Mouse (Mus musculus): ENCODE measurements around the gene Msrb3. TPM values are rescaled to one million over a fixed set of nuclear protein-coding genes. Genes with fewer than 3 reads are reported as not detected.

Gene Msrb3
- total and polyA plus RNA-seq, 3 experiments, result not detected

DNA sequence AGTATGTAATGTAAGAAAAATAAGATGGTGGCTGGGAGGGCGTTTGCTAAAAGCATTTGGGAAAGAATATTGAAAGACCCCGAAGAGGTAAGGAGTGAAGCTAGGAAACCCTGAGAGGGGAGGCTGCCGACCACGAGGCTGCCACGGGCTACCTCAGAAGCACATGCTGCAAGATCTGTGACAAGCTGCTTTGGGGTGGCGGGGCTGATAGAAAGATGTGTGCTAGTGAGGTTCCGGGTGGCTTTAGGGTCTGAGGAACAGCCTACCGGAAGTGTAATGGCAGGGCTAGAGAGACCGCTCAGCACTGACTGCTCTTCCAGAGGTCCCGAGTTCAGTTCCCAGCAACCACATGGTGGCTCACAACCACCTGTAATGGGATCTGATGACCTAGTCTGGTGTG is 5.8 kb upstream of the Msrb3 start:
- DNase-seq (ENCODE audit: extremely low read depth), result no peak
- Histone ChIP-seq H3K9ac (ENCODE audit: insufficient read depth, low read depth) (no peak overlapping the region), H3K27ac (ENCODE audit: insufficient read depth, low read depth) (no peak overlapping the region), H3K9me3 (replicated peaks; ENCODE audit: low read length) (no peaks in the 10 kb centered on the region), H3K4me1 (ENCODE audit: control insufficient read depth in 1 of 2, insufficient read depth in 2 of 2) (no peaks in the 10 kb centered on the region), H3K36me3 (replicated peaks in 1 of 2; ENCODE audit: control insufficient read depth in 1 of 2, insufficient read depth in 1 of 2, low read length in 1 of 2) (no peaks in the 10 kb centered on the region), H3K4me2 (ENCODE audit: insufficient read depth, low read depth, poor library complexity, severe bottlenecking) (no peak overlapping the region), H3K4me3 (replicated peaks in 1 of 3; ENCODE audit: low read depth in 2 of 3, low read length in 2 of 3, poor library complexity in 1 of 3) (no peak overlapping the region), H3K27me3 (replicated peaks) (no peaks in the 10 kb centered on the region), H3K79me2 (replicated peaks; ENCODE audit: control insufficient read depth, extremely low read depth, insufficient read depth, poor library complexity, severe bottlenecking) (no peaks in the 10 kb centered on the region)
- dilution Hi-C loops (cut with MboI; ENCODE audit: extremely low pct_ligation_motif_present, extremely low pct_unique_long_range_greater_than_20kb, low sequenced_read_pairs), result no loop called here
- in situ Hi-C loops (cut with MboI; ENCODE audit: low pct_ligation_motif_present, low pct_unique_long_range_greater_than_20kb, low sequenced_read_pairs), result no loop called here
- no peak for TF ChIP-seq CHD2 (IDR thresholded peaks at IDR 0.05; ENCODE audit: low read length)
- TF ChIP-seq POLR2AphosphoS2 (IDR thresholded peaks at IDR 0.05; ENCODE audit: low read depth, low read length), result no peak
- TF ChIP-seq RAD21 (IDR thresholded peaks at IDR 0.05; ENCODE audit: low read depth, low read length), result no peak
- TF ChIP-seq SIN3A (IDR thresholded peaks at IDR 0.05; ENCODE audit: low read length), result no peak

DNA sequence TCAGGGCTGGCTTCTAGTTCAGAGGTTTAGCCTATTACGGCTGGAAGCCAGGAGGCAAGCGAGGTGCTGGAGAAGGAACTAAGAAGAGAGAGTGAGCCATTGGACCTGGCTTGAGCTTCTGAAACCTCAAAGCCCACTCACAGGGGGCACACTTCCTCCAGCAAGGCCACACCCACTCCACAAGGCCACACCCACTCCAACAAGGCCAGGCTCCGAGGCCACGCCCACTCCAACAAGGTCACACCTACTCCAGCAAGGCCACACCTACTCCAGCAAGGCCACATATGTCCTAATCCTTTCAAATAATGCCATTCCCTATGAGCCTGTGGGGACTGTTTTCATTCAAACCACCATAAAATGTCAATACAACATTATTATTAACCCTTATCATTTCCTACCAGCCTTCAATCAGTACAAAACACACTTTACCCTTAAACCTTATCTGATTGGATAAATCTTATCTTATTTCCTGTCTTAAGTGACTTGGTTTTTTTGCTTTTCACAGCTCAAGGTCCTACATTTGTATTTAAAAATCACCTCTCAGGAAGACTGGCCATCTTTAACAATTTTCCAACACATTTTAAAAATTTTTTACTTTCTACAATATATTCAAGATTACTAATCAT is 5.1 kb upstream of the Msrb3 start:
- no peaks in the 10 kb centered on the region for H3K4me1 ChIP-seq (ENCODE audit: control insufficient read depth in 1 of 2, insufficient read depth in 2 of 2)
- peaks cover 2% of the 10 kb centered on the region for H3K9me3 ChIP-seq (replicated peaks; ENCODE audit: low read length)
- DNase-seq (ENCODE audit: extremely low read depth), result peak; percentile 42
- TF ChIP-seq SMC3 (IDR thresholded peaks at IDR 0.05; ENCODE audit: low read depth, low read length) (no peak), ELF1 (IDR thresholded peaks at IDR 0.05; ENCODE audit: low read depth, low read length) (no peak), SIN3A (IDR thresholded peaks at IDR 0.05; ENCODE audit: low read length) (no peak), JUN (IDR thresholded peaks at IDR 0.05; ENCODE audit: insufficient read depth, low read depth, low read length) (no peak), MAX (IDR thresholded peaks at IDR 0.05; ENCODE audit: low read length) (no peak), ZMIZ1 (IDR thresholded peaks at IDR 0.05; ENCODE audit: low read depth, low read length) (no peak), ZC3H11A (IDR thresholded peaks at IDR 0.05; ENCODE audit: low read depth, low read length) (no peak), GABPA (IDR thresholded peaks at IDR 0.05; ENCODE audit: insufficient replicate concordance, low read depth, low read length) (no peak), MAZ (IDR thresholded peaks at IDR 0.05; ENCODE audit: low read depth, low read length) (no peak), ZKSCAN1 (IDR thresholded peaks at IDR 0.05; ENCODE audit: borderline replicate concordance, low read depth, low read length) (no peak), ETS1 (conservative IDR thresholded peaks at IDR 0.05; ENCODE audit: low read depth, low read length) (no peak), POLR2AphosphoS2 (IDR thresholded peaks at IDR 0.05; ENCODE audit: low read depth, low read length) (no peak), USF1 (IDR thresholded peaks at IDR 0.05; ENCODE audit: low read depth, low read length) (no peak), NRF1 (IDR thresholded peaks at IDR 0.05; ENCODE audit: low read depth, low read length) (no peak), RCOR1 (conservative IDR thresholded peaks at IDR 0.05; ENCODE audit: low read depth, low read length) (no peak), BHLHE40 (IDR thresholded peaks at IDR 0.05; ENCODE audit: low read depth, low read length) (no peak), MEF2A (IDR thresholded peaks at IDR 0.05; ENCODE audit: borderline replicate concordance, low read depth, low read length) (no peak), KAT2A (IDR thresholded peaks at IDR 0.05; ENCODE audit: insufficient replicate concordance, low read length) (no peak)
- H3K27ac ChIP-seq (ENCODE audit: insufficient read depth, low read depth), result no peak overlapping the region
- no peak overlapping the region for H3K4me3 ChIP-seq (replicated peaks in 1 of 3; ENCODE audit: low read depth in 2 of 3, low read length in 2 of 3, poor library complexity in 1 of 3)
- H3K4me2 ChIP-seq (ENCODE audit: insufficient read depth, low read depth, poor library complexity, severe bottlenecking), result no peak overlapping the region
- in situ Hi-C loops (cut with MboI; ENCODE audit: low pct_ligation_motif_present, low pct_unique_long_range_greater_than_20kb, low sequenced_read_pairs) (no loop called here), dilution Hi-C loops (cut with MboI; ENCODE audit: extremely low pct_ligation_motif_present, extremely low pct_unique_long_range_greater_than_20kb, low sequenced_read_pairs) (no loop called here)
- no peaks in the 10 kb centered on the region for H3K36me3 ChIP-seq (replicated peaks in 1 of 2; ENCODE audit: control insufficient read depth in 1 of 2, insufficient read depth in 1 of 2, low read length in 1 of 2)
- no peaks in the 10 kb centered on the region for H3K79me2 ChIP-seq (replicated peaks; ENCODE audit: control insufficient read depth, extremely low read depth, insufficient read depth, poor library complexity, severe bottlenecking)
- H3K9ac ChIP-seq (ENCODE audit: insufficient read depth, low read depth), result no peak overlapping the region
- no peaks in the 10 kb centered on the region for H3K27me3 ChIP-seq (replicated peaks)
